Mouse (Mus musculus) ES-Bruce4 (cell line): ENCODE data around the gene Atg4d.

Experiments
- CTCF ChIP-seq: IDR thresholded peaks from one replicate; pipeline ENCODE4 v1.8.1; 2011; ENCODE audit warnings: low read depth, low read length
- EP300 ChIP-seq: IDR thresholded peaks from 2 replicates; pipeline ENCODE4 v1.6.1; 2011; ENCODE audit warnings: low read depth, low read length; ENCODE audit not compliant: insufficient read depth
- POLR2A ChIP-seq: IDR thresholded peaks from one replicate; pipeline ENCODE4 v1.8.1; 2011; ENCODE audit warnings: low read length; ENCODE audit not compliant: insufficient read depth

DNA sequence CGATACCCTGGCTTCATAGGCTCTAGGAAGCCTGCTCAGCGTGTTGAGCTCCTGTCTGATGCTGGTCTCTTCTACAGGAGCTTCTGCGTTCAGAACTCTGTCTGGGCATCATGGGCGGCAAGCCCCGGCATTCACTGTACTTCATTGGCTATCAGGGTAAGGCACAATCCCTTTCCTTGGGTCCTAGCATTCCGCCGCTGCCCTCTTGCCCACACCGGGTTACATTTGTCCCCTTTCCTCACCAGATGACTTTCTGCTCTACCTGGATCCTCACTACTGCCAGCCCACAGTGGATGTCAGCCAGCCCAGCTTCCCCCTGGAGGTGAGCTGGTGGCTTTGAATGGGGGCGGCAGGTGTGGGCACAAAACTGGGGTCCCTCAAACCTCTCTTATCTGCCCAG is 7.3 kb downstream of the Atg4d start:
- no peak for TF ChIP-seq EP300
- no peak for TF ChIP-seq CTCF
- no peak for TF ChIP-seq POLR2A
